Mouse (Mus musculus): Measurements from ENCODE around the gene Hcrtr1. TPM values are rescaled to one million over a fixed set of nuclear protein-coding genes. Genes with fewer than 3 reads are reported as not detected.

Hcrtr1 gene
- 0.32 and 0.36 TPM in 2 replicates for polyA plus RNA-seq (2016; fragmentation: Nextera tagmentation; extraction: Ambion mirVana)

- peaks cover 82% of the 10 kb centered on the region for H3K27me3 ChIP-seq (ENCODE audit: poor library complexity, severe bottlenecking)
- H3K4me1 ChIP-seq = peaks cover 37% of the 10 kb centered on the region
- peak within 1 kb of the TSS; percentile 71 for H3K27ac ChIP-seq
- H3K4me3 ChIP-seq = peak within 1 kb of the TSS; percentile 56
- no peak for DNase-seq (ENCODE audit: extremely low spot score, low spot score)
- under 1% methylated on average over 15 of the region's 15 CpGs for WGBS
- no peaks in the 10 kb centered on the region for H3K36me3 ChIP-seq (replicated peaks)
- no peaks in the 10 kb centered on the region for H3K9me3 ChIP-seq
These were observed at the start of gene Hcrtr1 for GRCm38 (mm10) chr4:130139214-130139492. Gene Hcrtr1, minus strand, starts transcription at chr4:130139359.

GRCm38 (mm10) chr4:130188806-130189297 lies 49.7 kb upstream of the Hcrtr1 start:
- no peaks in the 10 kb centered on the region for H3K9me3 ChIP-seq
- H3K36me3 ChIP-seq (replicated peaks) = no peaks in the 10 kb centered on the region
- 5% methylated on average over 13 of the region's 13 CpGs for WGBS
- no peak overlapping the region for H3K27ac ChIP-seq
- peak overlapping the region; percentile 38 for H3K4me3 ChIP-seq
- peaks cover 21% of the 10 kb centered on the region for H3K27me3 ChIP-seq (ENCODE audit: poor library complexity, severe bottlenecking)
- H3K4me1 ChIP-seq = peaks cover 9% of the 10 kb centered on the region; the same call in 1 of the 2 replicates
- DNase-seq (ENCODE audit: extremely low spot score, low spot score) = peak; percentile 83

GRCm38 (mm10) chr4:130186891-130187290 lies 47.7 kb upstream of the Hcrtr1 start:
- DNase-seq (ENCODE audit: extremely low spot score, low spot score) = no peak
- Histone ChIP-seq H3K9me3 (no peaks in the 10 kb centered on the region), H3K4me1 (peaks cover 12% of the 10 kb centered on the region; the same call in 1 of the 2 replicates), H3K4me3 (no peak overlapping the region), H3K36me3 (replicated peaks) (no peaks in the 10 kb centered on the region), H3K27me3 (ENCODE audit: poor library complexity, severe bottlenecking) (peaks cover 32% of the 10 kb centered on the region), H3K27ac (no peak overlapping the region)
- WGBS = 91% methylated on average over 12 of the region's 12 CpGs

- 71% methylated on average over 9 of the region's 9 CpGs for WGBS
- Histone ChIP-seq H3K27ac (no peak overlapping the region), H3K27me3 (ENCODE audit: poor library complexity, severe bottlenecking) (peaks cover 32% of the 10 kb centered on the region), H3K9me3 (no peaks in the 10 kb centered on the region), H3K4me1 (peaks cover 12% of the 10 kb centered on the region; the same call in 1 of the 2 replicates), H3K36me3 (replicated peaks) (no peaks in the 10 kb centered on the region), H3K4me3 (no peak overlapping the region)
- DNase-seq (ENCODE audit: extremely low spot score, low spot score) = no peak
These were observed 47.3 kb upstream of the Hcrtr1 start for GRCm38 (mm10) chr4:130186450-130186849.

- Histone ChIP-seq H3K4me1 (peaks cover 17% of the 10 kb centered on the region; the same call in 1 of the 2 replicates), H3K9me3 (no peaks in the 10 kb centered on the region), H3K27ac (no peak overlapping the region), H3K4me3 (no peak overlapping the region), H3K27me3 (ENCODE audit: poor library complexity, severe bottlenecking) (peaks cover 23% of the 10 kb centered on the region; the same call in 1 of the 2 replicates), H3K36me3 (replicated peaks) (no peaks in the 10 kb centered on the region)
- no peak for DNase-seq (ENCODE audit: extremely low spot score, low spot score)
- WGBS = 91% methylated on average over 5 of the region's 5 CpGs
These were observed 44.7 kb upstream of the Hcrtr1 start for GRCm38 (mm10) chr4:130183879-130184278.

- WGBS = 79% methylated on average over 13 of the region's 13 CpGs
- no peaks in the 10 kb centered on the region for H3K36me3 ChIP-seq (replicated peaks)
- peaks cover 13% of the 10 kb centered on the region; the same call in 1 of the 2 replicates for H3K4me1 ChIP-seq
- H3K27ac ChIP-seq = no peak overlapping the region
- H3K4me3 ChIP-seq = no peak overlapping the region
- no peaks in the 10 kb centered on the region for H3K9me3 ChIP-seq
- peaks cover 24% of the 10 kb centered on the region for H3K27me3 ChIP-seq (ENCODE audit: poor library complexity, severe bottlenecking)
- no peak for DNase-seq (ENCODE audit: extremely low spot score, low spot score)
These were observed 43.9 kb upstream of the Hcrtr1 start for GRCm38 (mm10) chr4:130183023-130183422.

GRCm38 (mm10) chr4:130181886-130182285 lies 42.7 kb upstream of the Hcrtr1 start:
- H3K36me3 ChIP-seq (replicated peaks) = no peaks in the 10 kb centered on the region
- 80% methylated on average over 4 of the region's 4 CpGs for WGBS
- peaks cover 20% of the 10 kb centered on the region for H3K4me1 ChIP-seq
- no peak overlapping the region for H3K27ac ChIP-seq
- H3K4me3 ChIP-seq = no peak overlapping the region
- DNase-seq (ENCODE audit: extremely low spot score, low spot score) = no peak
- no peaks in the 10 kb centered on the region for H3K9me3 ChIP-seq
- peaks cover 28% of the 10 kb centered on the region for H3K27me3 ChIP-seq (ENCODE audit: poor library complexity, severe bottlenecking)

GRCm38 (mm10) chr4:130180909-130181602 lies 41.9 kb upstream of the Hcrtr1 start:
- 75% methylated on average over 7 of the region's 7 CpGs for WGBS
- no peak overlapping the region for H3K4me3 ChIP-seq
- no peaks in the 10 kb centered on the region for H3K9me3 ChIP-seq
- H3K27ac ChIP-seq = no peak overlapping the region
- H3K4me1 ChIP-seq = peaks cover 22% of the 10 kb centered on the region
- peaks cover 30% of the 10 kb centered on the region for H3K27me3 ChIP-seq (ENCODE audit: poor library complexity, severe bottlenecking)
- no peaks in the 10 kb centered on the region for H3K36me3 ChIP-seq (replicated peaks)
- DNase-seq (ENCODE audit: extremely low spot score, low spot score) = no peak

- H3K4me1 ChIP-seq = peaks cover 33% of the 10 kb centered on the region
- no peak overlapping the region for H3K27ac ChIP-seq
- H3K4me3 ChIP-seq = no peak overlapping the region
- no peak for DNase-seq (ENCODE audit: extremely low spot score, low spot score)
- peaks cover 42% of the 10 kb centered on the region for H3K27me3 ChIP-seq (ENCODE audit: poor library complexity, severe bottlenecking)
- H3K9me3 ChIP-seq = no peaks in the 10 kb centered on the region
- H3K36me3 ChIP-seq (replicated peaks) = no peaks in the 10 kb centered on the region
- 80% methylated on average over 3 of the region's 3 CpGs for WGBS
These were observed 40.7 kb upstream of the Hcrtr1 start for GRCm38 (mm10) chr4:130179876-130180275.

- H3K4me3 ChIP-seq = no peak overlapping the region
- H3K4me1 ChIP-seq = peaks cover 49% of the 10 kb centered on the region
- 61% methylated on average over 7 of the region's 7 CpGs for WGBS
- peak overlapping the region; percentile 35; the same call in 1 of the 2 replicates for H3K27ac ChIP-seq
- DNase-seq (ENCODE audit: extremely low spot score, low spot score) = no peak
- peaks cover 50% of the 10 kb centered on the region for H3K27me3 ChIP-seq (ENCODE audit: poor library complexity, severe bottlenecking)
- no peaks in the 10 kb centered on the region for H3K36me3 ChIP-seq (replicated peaks)
- no peaks in the 10 kb centered on the region for H3K9me3 ChIP-seq
These were observed 38.4 kb upstream of the Hcrtr1 start for GRCm38 (mm10) chr4:130177536-130177935.

- no peaks in the 10 kb centered on the region for H3K9me3 ChIP-seq
- H3K36me3 ChIP-seq (replicated peaks) = no peaks in the 10 kb centered on the region
- 78% methylated on average over 4 of the region's 4 CpGs for WGBS
- H3K4me1 ChIP-seq = peaks cover 54% of the 10 kb centered on the region
- H3K27ac ChIP-seq = 0 out of 2 replicates have a peak overlapping the region, but pooled peaks have one; percentile 44
- peaks cover 55% of the 10 kb centered on the region for H3K27me3 ChIP-seq (ENCODE audit: poor library complexity, severe bottlenecking)
- H3K4me3 ChIP-seq = no peak overlapping the region
- DNase-seq (ENCODE audit: extremely low spot score, low spot score) = no peak
These were observed 37.9 kb upstream of the Hcrtr1 start for GRCm38 (mm10) chr4:130177087-130177486.

GRCm38 (mm10) chr4:130176156-130176720 lies 37.1 kb upstream of the Hcrtr1 start:
- DNase-seq (ENCODE audit: extremely low spot score, low spot score) = no peak
- no peaks in the 10 kb centered on the region for H3K36me3 ChIP-seq (replicated peaks)
- H3K9me3 ChIP-seq = no peaks in the 10 kb centered on the region
- peaks cover 55% of the 10 kb centered on the region for H3K27me3 ChIP-seq (ENCODE audit: poor library complexity, severe bottlenecking)
- no peak overlapping the region for H3K4me3 ChIP-seq
- peaks cover 60% of the 10 kb centered on the region for H3K4me1 ChIP-seq
- no peak overlapping the region for H3K27ac ChIP-seq
- 79% methylated on average over 5 of the region's 5 CpGs for WGBS

GRCm38 (mm10) chr4:130175072-130175711 lies 36.0 kb upstream of the Hcrtr1 start, which contains the start of gene Tinagl1:
Gene Tinagl1, minus strand, starts transcription at chr4:130175122.
- peaks cover 58% of the 10 kb centered on the region for H3K4me1 ChIP-seq
- peaks cover 55% of the 10 kb centered on the region for H3K27me3 ChIP-seq (ENCODE audit: poor library complexity, severe bottlenecking)
- DNase-seq (ENCODE audit: extremely low spot score, low spot score) = no peak
- 2% methylated on average over 14 of the region's 14 CpGs for WGBS
- no peaks in the 10 kb centered on the region for H3K9me3 ChIP-seq
- peak within 1 kb of the TSS; percentile 45 for H3K4me3 ChIP-seq
- H3K36me3 ChIP-seq (replicated peaks) = no peaks in the 10 kb centered on the region
- peak within 1 kb of the TSS; percentile 72 for H3K27ac ChIP-seq
